Mouse (Mus musculus): ENCODE results near the gene Slc25a11.

DNA sequence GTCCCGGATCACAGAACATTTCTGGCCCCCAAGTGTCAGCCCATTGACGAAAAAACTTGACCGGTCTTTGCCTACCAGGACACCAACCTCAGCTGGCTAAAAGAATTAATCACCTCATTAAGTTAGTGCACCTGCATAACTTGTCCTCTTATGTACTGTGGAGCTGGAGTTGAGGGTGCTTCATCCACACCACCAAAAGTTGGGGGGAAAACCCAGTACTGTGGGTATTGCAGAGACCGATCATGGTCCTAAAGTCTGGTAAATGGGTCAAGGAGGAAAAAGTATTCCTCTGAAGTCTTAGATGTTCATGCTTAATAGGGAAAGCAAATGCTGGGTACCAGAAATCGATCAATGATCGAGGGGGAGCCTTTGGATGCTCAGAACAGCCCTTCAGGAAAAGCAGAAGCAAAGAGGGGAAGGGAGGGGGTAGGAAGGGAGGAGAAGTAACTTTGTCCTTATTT, 5.6 kb upstream of the Slc25a11 start:
- no peak for TF ChIP-seq EP300 (IDR thresholded peaks at IDR 0.05; ENCODE audit: low read depth)
- TF ChIP-seq CTCF (IDR thresholded peaks at IDR 0.05; ENCODE audit: low read depth) = no peak

Measured in liver, postnatal 0 days (tissue).